Mouse (Mus musculus) forebrain, postnatal 0 days (tissue): Measurements from ENCODE around the gene Adcy3. TPM values are rescaled to one million over a fixed set of nuclear protein-coding genes. Genes with fewer than 3 reads are reported as not detected.

Experiments
- ATAC-seq: fragments of 200-750 bp; cut with Nextera tagmentation; 2 replicates; pipeline ENCODE4 v1.8.0; 2017; ENCODE audit warnings: mild to moderate bottlenecking, moderate library complexity
- DNase-seq: peaks from one replicate; pipeline ENCODE4 v3.0.0-alpha.2; 2015
- H3K27ac ChIP-seq: fragments of 300-500 bp; sonication (generic); 2 replicates; pipeline ENCODE4 v1.5.1; 2014; ENCODE audit warnings: low read depth, mild to moderate bottlenecking, antibody characterized with exemption, low read length, moderate library complexity, mixed read lengths
- H3K27me3 ChIP-seq: fragments of 300-500 bp; sonication (generic); 2 replicates; pipeline ENCODE4 v1.6.1; 2014; ENCODE audit warnings: mild to moderate bottlenecking, low read length, mixed read lengths; ENCODE audit not compliant: insufficient read depth
- H3K36me3 ChIP-seq: fragments of 300-500 bp; sonication (generic); 2 replicates; pipeline ENCODE4 v1.6.1; 2014; ENCODE audit warnings: mild to moderate bottlenecking, moderate library complexity; ENCODE audit not compliant: insufficient read depth
- H3K4me1 ChIP-seq: fragments of 300-500 bp; sonication (generic); 2 replicates; pipeline ENCODE4 v1.6.1; 2014; ENCODE audit warnings: antibody characterized with exemption; ENCODE audit not compliant: insufficient read depth
- H3K4me2 ChIP-seq: fragments of 300-500 bp; sonication (generic); 2 replicates; pipeline ENCODE4 v1.6.1; 2014; ENCODE audit warnings: low read depth, mild to moderate bottlenecking, moderate library complexity
- H3K4me3 ChIP-seq: fragments of 300-500 bp; sonication (generic); 2 replicates; pipeline ENCODE4 v1.5.1; 2014; ENCODE audit warnings: low read depth, low read length, mixed read lengths
- H3K9ac ChIP-seq: fragments of 300-500 bp; sonication (generic); 2 replicates; pipeline ENCODE4 v1.6.1; 2014; ENCODE audit warnings: mild to moderate bottlenecking
- H3K9me3 ChIP-seq: fragments of 300-500 bp; sonication (generic); 2 replicates; pipeline ENCODE4 v1.6.1; 2016; ENCODE audit warnings: low read length
- CTCF ChIP-seq: sonication (generic); IDR thresholded peaks from 2 replicates; pipeline ENCODE4 v1.5.1; 2016; ENCODE audit warnings: antibody characterized with exemption, control low read depth, low read depth
- WGBS: fragments of 180-500 bp; shearing (Covaris S2); extraction: QIAGEN DNeasy Blood & Tissue Kit; methylation state at CpG from one replicate; pipeline ENCODE4 v1.1.7; 2014; 5-methylcytosine and 5-hydroxymethylcytosine counted together
- polyA plus RNA-seq: library from polyadenylated mRNA; unstranded; fragments of >200 nt; fragmentation: Nextera tagmentation; extraction: Ambion mirVana; gene quantifications from 2 replicates; pipeline ENCODE4 v1.2.1, GENCODE M21; 2015
- total RNA-seq: library from RNA; depleted of rRNA; stranded (reverse); fragments of >200 nt; gene quantifications from 2 replicates; pipeline ENCODE4 v1.2.3, GENCODE M21; 2014

The Adcy3 gene
- total and polyA plus RNA-seq, 2 experiments from 2014 or later, result 10.2 to 29.7 TPM

DNA sequence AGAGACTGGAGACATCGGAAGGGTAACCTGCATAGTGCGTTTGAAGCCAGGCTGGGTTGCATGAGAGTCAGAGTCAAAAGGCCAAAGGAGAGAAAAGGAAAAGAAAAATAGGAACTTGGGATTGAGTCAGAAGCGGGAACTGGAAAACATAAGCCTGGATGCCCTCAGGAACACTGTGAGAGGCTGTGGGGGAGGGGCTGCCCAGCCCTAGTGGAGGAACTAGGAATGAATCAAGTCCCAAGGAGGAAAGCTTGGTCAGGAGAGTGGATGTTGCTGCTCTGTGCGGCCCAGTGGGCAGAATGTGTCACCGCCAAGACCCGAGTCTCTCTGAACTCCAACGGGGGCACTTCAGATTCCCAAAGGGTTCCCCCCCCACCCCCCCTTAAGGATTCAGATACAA is 27.4 kb downstream of the Adcy3 start:
- no peak for ATAC-seq
- no peaks in the 10 kb centered on the region for H3K9me3 ChIP-seq
- H3K36me3 ChIP-seq, result no peaks in the 10 kb centered on the region
- DNase-seq, result no peak
- H3K4me1 ChIP-seq, result no peaks in the 10 kb centered on the region
- no peak overlapping the region for H3K4me2 ChIP-seq
- 72% methylated on average over 7 of the region's 7 CpGs for WGBS
- H3K27me3 ChIP-seq, result no peaks in the 10 kb centered on the region
- H3K9ac ChIP-seq, result no peak overlapping the region
- H3K4me3 ChIP-seq, result no peak overlapping the region
- no peak overlapping the region for H3K27ac ChIP-seq
- no peak for TF ChIP-seq CTCF

DNA sequence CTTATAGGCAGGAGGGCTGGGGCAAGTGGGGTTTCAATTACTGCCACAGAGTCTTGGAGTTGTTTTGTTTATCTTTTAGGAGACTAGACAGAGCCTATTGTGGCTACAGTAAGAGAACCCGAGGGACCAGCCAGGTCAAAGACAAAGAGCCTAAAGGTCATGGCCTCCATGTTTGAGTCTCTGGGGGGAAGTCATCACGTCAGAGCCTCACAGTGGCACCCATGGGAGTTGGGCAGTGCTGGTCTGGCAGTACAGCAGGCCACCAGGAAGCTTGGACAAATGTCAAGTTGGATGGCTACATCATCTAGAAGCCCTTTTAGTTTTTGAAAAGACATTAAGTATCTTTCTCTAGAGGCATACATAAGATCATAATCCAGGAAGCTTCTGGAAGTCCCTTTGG is 30.0 kb downstream of the Adcy3 start:
- Histone ChIP-seq H3K27ac (no peak overlapping the region), H3K9me3 (no peaks in the 10 kb centered on the region), H3K27me3 (no peaks in the 10 kb centered on the region), H3K4me2 (no peak overlapping the region), H3K36me3 (no peaks in the 10 kb centered on the region), H3K9ac (no peak overlapping the region), H3K4me1 (no peaks in the 10 kb centered on the region), H3K4me3 (no peak overlapping the region)
- DNase-seq, result no peak
- no peak for TF ChIP-seq CTCF
- ATAC-seq, result no peak
- 29% methylated on average over 2 of the region's 2 CpGs for WGBS

DNA sequence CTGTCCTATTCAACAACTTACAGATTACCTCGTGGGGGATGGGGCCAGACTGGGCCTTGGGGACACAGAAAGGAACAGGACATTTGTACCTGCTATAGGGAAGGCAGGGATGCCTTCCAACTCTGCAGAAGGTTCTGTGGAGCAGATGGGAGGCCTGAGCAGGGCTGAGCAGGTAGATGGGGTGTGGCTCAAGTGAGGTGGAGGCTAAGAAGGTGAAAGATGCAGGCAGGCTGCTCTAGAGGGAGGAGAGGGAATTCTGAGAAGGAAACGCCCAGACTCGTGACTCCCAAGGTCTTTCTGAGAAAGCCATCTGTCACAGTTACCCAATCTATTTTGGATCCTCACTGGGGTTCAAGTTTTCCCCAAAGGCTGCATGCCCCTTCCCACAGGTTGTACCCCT is 34.1 kb downstream of the Adcy3 start:
- no peak overlapping the region for H3K4me3 ChIP-seq
- H3K27me3 ChIP-seq, result no peaks in the 10 kb centered on the region
- no peaks in the 10 kb centered on the region for H3K4me1 ChIP-seq
- WGBS, result 75% methylated on average over 3 of the region's 3 CpGs
- no peak overlapping the region for H3K4me2 ChIP-seq
- DNase-seq (no peak), ATAC-seq (no peak)
- H3K27ac ChIP-seq, result no peak overlapping the region
- H3K9ac ChIP-seq, result no peak overlapping the region
- H3K36me3 ChIP-seq, result no peaks in the 10 kb centered on the region
- no peaks in the 10 kb centered on the region for H3K9me3 ChIP-seq
- TF ChIP-seq CTCF, result no peak

DNA sequence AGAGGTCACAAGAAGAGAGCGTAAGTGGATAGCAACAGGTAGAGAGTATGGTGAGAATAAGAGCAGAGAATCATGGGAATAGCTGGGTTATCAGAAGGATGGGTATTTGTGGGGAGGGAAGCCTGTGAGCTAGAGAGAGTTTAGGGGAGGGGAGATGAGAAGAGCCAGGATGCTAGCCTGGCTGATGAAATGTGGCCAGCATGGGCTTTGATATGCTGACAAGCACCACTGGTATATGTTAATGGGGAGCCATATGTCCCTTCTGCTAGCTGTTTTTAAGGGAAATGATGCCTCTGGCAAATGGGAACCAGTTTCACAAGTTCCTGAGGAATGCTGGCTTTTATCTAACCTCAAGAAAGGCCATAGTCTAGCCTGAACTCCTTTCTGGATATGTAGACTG is 36.2 kb downstream of the Adcy3 start:
- DNase-seq, result peak; percentile 24
- 100% methylated on average over 1 of the region's 1 CpGs for WGBS

DNA sequence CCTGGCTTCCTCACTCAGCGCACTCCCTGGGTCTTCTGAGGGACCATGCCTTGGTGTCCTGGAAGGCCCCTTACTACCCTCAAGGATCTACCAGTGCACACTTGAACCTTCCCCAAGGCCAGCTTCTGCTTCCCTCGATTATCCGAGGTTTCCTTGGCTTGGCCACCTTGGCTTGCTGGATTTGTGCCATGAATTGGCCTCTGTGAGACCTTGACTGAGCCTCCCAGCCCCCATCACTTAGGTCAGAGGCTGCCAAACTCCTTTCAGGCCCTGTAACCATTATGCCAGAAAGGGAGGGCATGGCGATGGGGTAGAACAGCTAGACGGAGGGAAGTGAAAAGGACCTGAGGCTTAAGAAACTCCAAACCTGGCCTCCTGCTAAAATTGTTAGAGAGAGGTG is 36.7 kb downstream of the Adcy3 start:
- Histone ChIP-seq H3K4me2 (no peak overlapping the region), H3K36me3 (no peaks in the 10 kb centered on the region), H3K4me1 (no peaks in the 10 kb centered on the region), H3K27ac (no peak overlapping the region), H3K27me3 (no peaks in the 10 kb centered on the region), H3K4me3 (no peak overlapping the region), H3K9me3 (no peaks in the 10 kb centered on the region), H3K9ac (no peak overlapping the region)
- DNase-seq (no peak), ATAC-seq (no peak)
- TF ChIP-seq CTCF, result no peak
- 57% methylated on average over 5 of the region's 5 CpGs for WGBS

More for the DNA sequence above, 36.2 kb downstream of the Adcy3 start:
- Histone ChIP-seq H3K9ac (no peak overlapping the region), H3K27ac (no peak overlapping the region), H3K4me1 (no peaks in the 10 kb centered on the region), H3K4me2 (no peak overlapping the region), H3K36me3 (no peaks in the 10 kb centered on the region), H3K27me3 (no peaks in the 10 kb centered on the region), H3K9me3 (no peaks in the 10 kb centered on the region), H3K4me3 (no peak overlapping the region)
- peak; percentile 62 for ATAC-seq
- TF ChIP-seq CTCF, result no peak

DNA sequence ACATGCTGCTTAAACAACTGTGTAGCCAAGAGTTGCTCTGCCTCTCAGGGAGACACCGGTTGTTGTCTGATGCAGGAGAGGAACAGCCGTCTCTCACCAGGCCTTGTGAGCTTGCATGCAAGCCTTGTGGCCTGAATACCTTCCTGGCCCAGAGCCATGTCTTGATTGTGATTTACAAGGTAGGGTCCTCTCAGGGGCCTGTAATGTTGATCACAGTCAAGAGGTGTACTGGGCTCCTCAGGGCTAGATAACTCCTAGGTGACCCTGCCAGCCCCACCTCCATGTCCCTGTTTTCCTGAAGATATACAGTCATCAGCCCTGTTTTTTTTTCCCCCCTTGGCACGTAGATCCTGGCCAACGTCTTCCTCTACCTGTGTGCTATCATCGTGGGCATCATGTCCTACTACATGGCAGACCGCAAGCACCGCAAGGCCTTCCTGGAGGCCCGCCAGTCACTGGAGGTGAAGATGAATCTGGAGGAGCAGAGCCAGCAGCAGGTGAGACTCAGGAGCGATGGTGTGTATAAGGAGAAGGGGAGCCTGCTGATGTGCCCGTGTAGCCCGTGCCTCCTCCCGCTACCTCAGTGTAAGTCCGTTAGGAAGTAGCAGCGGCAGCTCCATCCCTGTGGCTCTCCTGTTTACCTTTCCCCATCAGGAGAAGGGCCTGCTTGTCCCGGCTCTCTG is 40.3 kb downstream of the Adcy3 start:
- Histone ChIP-seq H3K4me1 (no peaks in the 10 kb centered on the region), H3K9ac (no peak overlapping the region), H3K27me3 (no peaks in the 10 kb centered on the region), H3K27ac (no peak overlapping the region), H3K4me2 (no peak overlapping the region), H3K4me3 (no peak overlapping the region), H3K36me3 (no peaks in the 10 kb centered on the region), H3K9me3 (no peaks in the 10 kb centered on the region)
- ATAC-seq (no peak), DNase-seq (no peak)
- TF ChIP-seq CTCF, result no peak
- WGBS, result 83% methylated on average over 15 of the region's 15 CpGs

DNA sequence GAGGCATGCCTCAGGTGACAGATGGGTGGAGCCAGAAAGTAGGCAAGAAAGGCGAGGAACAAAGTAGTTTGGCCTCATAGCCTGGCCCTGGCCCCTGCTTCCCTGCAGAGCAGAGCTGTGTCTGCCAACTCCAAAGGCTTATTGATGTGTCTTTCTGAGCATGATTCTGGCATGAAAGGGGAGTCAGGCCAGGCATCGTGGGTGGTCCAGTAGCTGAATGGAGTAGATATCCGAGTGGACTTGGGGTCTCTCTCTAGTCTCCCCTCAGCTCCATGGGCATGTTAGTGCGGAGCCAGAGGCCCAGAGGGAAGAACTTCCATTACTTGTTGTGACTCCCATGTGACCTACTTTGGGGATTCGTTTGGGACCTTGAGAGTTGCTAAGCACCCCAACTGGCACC is 45.9 kb downstream of the Adcy3 start:
- ATAC-seq (peak; percentile 25; the same call in 1 of the 2 replicates), DNase-seq (peak; percentile 2)
- H3K4me1 ChIP-seq, result no peaks in the 10 kb centered on the region
- H3K9me3 ChIP-seq, result no peaks in the 10 kb centered on the region
- no peak overlapping the region for H3K4me2 ChIP-seq
- H3K9ac ChIP-seq, result no peak overlapping the region
- H3K27ac ChIP-seq, result no peak overlapping the region
- 33% methylated on average over 5 of the region's 5 CpGs for WGBS
- TF ChIP-seq CTCF, result no peak
- peaks cover 2% of the 10 kb centered on the region; the same call in 1 of the 2 replicates for H3K36me3 ChIP-seq
- H3K27me3 ChIP-seq, result no peaks in the 10 kb centered on the region
- H3K4me3 ChIP-seq, result no peak overlapping the region
